Mouse (Mus musculus): ENCODE measurements at regions not wholly inside any gene's neighbourhood (a gene's known extent, or its start where the extent isn't known, plus 50 kb on each side); places are given as distances from the start of the nearest gene placed in this dataset.

DNA sequence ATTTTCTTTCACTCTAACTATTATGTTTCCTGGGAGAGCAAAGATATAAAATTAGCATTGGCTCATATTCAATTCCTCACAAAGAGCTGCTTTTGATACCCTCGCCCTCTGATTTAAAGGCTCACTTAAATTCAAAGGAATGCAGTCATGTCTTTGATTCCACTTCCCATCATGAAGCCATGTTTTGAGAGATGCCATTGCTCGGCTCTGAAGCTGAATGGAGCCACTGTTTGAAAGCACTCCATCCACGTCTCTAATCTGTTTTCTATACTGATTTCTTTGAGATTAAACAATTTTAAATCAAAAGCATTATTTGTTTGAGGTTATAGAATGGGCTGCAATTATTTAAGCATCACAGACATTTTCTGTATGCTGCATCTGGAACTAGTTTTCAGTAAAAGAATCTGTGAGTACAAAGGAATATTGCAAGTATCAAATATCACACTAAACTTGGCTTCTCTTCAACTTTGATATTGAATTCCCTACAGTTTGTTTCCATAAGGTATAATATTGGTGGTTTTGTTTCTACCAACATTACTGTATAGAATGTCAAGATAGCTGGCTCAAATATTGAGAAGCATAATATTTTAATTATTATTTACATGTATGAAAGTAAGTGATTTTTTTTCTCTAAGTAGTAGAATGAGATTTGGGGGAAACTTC is 126.4 kb downstream of the Rpl10l start:
- H3K27me3 ChIP-seq (replicated peaks; ENCODE audit: control insufficient read depth, insufficient read depth, low read length), result no peaks in the 10 kb centered on the region
- no peaks in the 10 kb centered on the region for H3K9me3 ChIP-seq (replicated peaks; ENCODE audit: control insufficient read depth, low read length)
- H3K4me1 ChIP-seq (ENCODE audit: control insufficient read depth, insufficient read depth, low read length), result no peaks in the 10 kb centered on the region
- 5% methylated on average over 3 of the region's 3 CpGs for WGBS
- H3K27ac ChIP-seq (ENCODE audit: low read depth, low read length), result no peak overlapping the region
- no peak overlapping the region; the same call in 1 of the 2 replicates for H3K4me2 ChIP-seq (ENCODE audit: low read length)
- DNase-seq (ENCODE audit: low spot score), result peak; percentile 75
- no peak overlapping the region for H3K4me3 ChIP-seq (ENCODE audit: low read depth, low read length)
- H3K36me3 ChIP-seq (ENCODE audit: control insufficient read depth, insufficient read depth, low read length), result no peaks in the 10 kb centered on the region
- no peak overlapping the region for H3K9ac ChIP-seq (ENCODE audit: low read length)
- ATAC-seq, result peak; percentile 77

DNA sequence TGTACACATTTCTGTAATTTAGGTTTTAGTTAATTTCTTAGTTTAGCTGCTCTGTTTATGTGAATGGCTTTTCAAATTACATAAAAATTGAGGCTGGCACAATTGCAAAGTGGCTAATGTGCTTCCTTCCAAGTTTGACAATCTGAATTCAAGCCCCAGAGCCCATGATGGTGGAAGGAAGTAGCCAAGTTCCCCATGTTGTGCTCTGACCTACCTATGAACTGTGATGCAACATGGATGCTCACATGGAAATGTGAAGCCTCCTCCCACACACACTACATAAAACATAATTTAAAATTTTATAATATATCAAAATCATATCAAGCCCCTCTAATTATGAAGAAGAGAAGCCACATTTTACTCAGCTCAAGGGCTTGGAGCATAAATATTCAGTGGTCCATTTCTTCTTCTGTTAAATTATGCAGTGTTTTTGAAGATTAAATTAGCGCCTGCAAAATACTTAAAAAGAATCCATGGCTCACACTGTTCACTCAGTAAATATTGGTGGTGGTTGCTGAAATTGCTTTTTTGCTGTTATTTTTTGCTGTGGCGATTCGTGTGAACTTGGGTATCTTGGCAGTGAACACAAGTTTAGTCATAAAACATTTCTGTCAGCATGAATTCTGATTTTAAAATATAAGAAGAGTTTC is 127.1 kb downstream of the Rpl10l start:
- ATAC-seq, result peak; percentile 54; the same call in 1 of the 2 replicates
- DNase-seq (ENCODE audit: low spot score), result peak; percentile 22
- no peaks in the 10 kb centered on the region for H3K4me1 ChIP-seq (ENCODE audit: control insufficient read depth, insufficient read depth, low read length)
- H3K4me2 ChIP-seq (ENCODE audit: low read length), result no peak overlapping the region; the same call in 1 of the 2 replicates
- 19% methylated on average over 3 of the region's 3 CpGs for WGBS
- H3K27ac ChIP-seq (ENCODE audit: low read depth, low read length), result no peak overlapping the region
- no peak overlapping the region for H3K4me3 ChIP-seq (ENCODE audit: low read depth, low read length)
- no peaks in the 10 kb centered on the region for H3K27me3 ChIP-seq (replicated peaks; ENCODE audit: control insufficient read depth, insufficient read depth, low read length)
- H3K36me3 ChIP-seq (ENCODE audit: control insufficient read depth, insufficient read depth, low read length), result no peaks in the 10 kb centered on the region
- H3K9ac ChIP-seq (ENCODE audit: low read length), result no peak overlapping the region
- no peaks in the 10 kb centered on the region for H3K9me3 ChIP-seq (replicated peaks; ENCODE audit: control insufficient read depth, low read length)

DNA sequence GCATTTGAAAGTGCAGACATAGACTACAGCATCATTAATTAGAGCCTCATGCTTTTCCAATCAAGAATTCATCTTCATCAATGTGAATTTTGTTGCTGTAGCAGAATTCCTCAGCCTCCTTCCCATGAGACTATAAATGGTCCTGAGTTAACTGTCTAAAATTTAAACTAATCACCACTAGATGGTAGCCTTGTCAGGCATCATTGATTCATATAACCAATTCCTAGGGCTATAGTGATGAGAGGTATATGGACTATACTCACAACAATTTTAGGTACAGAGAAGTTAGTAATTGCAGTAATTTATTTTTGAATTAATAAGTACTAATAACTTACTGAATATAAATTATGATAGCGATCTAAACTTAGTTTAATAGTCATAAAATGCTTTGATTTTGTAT is 153.3 kb downstream of the Rpl10l start:
- H3K36me3 ChIP-seq (ENCODE audit: control insufficient read depth, insufficient read depth, low read length), result no peaks in the 10 kb centered on the region
- WGBS, result 52% methylated on average over 1 of the region's 1 CpGs
- ATAC-seq, result no peak

DNA sequence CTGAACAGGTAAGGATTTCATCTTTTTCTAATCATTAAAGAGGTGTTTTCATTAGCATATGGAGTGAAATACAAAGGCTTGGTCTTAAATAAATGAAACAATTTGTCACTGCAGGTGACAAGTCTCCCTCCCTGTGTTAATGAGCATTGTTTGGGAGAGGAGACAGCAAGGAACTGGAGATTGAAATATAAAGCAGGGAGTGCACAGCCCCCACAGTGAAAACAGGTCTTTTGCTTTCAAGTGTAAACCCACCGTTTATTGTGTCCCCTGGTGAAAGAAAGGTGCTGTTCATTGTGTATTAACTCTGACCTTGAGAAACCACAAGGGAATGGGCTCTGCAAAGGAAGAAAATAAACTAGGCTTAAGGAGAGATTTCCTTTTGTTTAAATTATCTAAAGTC is 164.6 kb downstream of the Rpl10l start:
- H3K4me1 ChIP-seq (ENCODE audit: control insufficient read depth, insufficient read depth, low read length), result 0 out of 2 replicates have a peak, but pooled peaks cover 3% of the 10 kb centered on the region
- no peaks in the 10 kb centered on the region for H3K27me3 ChIP-seq (replicated peaks; ENCODE audit: control insufficient read depth, insufficient read depth, low read length)
- no peak overlapping the region for H3K4me2 ChIP-seq (ENCODE audit: low read length)
- DNase-seq (ENCODE audit: low spot score), result peak; percentile 2
- no peak for ATAC-seq
- no peaks in the 10 kb centered on the region for H3K36me3 ChIP-seq (ENCODE audit: control insufficient read depth, insufficient read depth, low read length)
- no peak overlapping the region for H3K4me3 ChIP-seq (ENCODE audit: low read depth, low read length)
- H3K9ac ChIP-seq (ENCODE audit: low read length), result no peak overlapping the region
- no peak overlapping the region for H3K27ac ChIP-seq (ENCODE audit: low read depth, low read length)
- H3K9me3 ChIP-seq (replicated peaks; ENCODE audit: control insufficient read depth, low read length), result no peaks in the 10 kb centered on the region
- WGBS, result 3% methylated on average over 1 of the region's 1 CpGs

More for the DNA sequence above, 153.3 kb downstream of the Rpl10l start:
- no peak overlapping the region for H3K9ac ChIP-seq (ENCODE audit: low read length)
- peak; percentile 71 for DNase-seq (ENCODE audit: low spot score)
- no peak overlapping the region for H3K4me2 ChIP-seq (ENCODE audit: low read length)
- no peaks in the 10 kb centered on the region for H3K9me3 ChIP-seq (replicated peaks; ENCODE audit: control insufficient read depth, low read length)
- H3K4me3 ChIP-seq (ENCODE audit: low read depth, low read length), result no peak overlapping the region
- no peak overlapping the region for H3K27ac ChIP-seq (ENCODE audit: low read depth, low read length)
- no peaks in the 10 kb centered on the region for H3K4me1 ChIP-seq (ENCODE audit: control insufficient read depth, insufficient read depth, low read length)
- no peaks in the 10 kb centered on the region for H3K27me3 ChIP-seq (replicated peaks; ENCODE audit: control insufficient read depth, insufficient read depth, low read length)

DNA sequence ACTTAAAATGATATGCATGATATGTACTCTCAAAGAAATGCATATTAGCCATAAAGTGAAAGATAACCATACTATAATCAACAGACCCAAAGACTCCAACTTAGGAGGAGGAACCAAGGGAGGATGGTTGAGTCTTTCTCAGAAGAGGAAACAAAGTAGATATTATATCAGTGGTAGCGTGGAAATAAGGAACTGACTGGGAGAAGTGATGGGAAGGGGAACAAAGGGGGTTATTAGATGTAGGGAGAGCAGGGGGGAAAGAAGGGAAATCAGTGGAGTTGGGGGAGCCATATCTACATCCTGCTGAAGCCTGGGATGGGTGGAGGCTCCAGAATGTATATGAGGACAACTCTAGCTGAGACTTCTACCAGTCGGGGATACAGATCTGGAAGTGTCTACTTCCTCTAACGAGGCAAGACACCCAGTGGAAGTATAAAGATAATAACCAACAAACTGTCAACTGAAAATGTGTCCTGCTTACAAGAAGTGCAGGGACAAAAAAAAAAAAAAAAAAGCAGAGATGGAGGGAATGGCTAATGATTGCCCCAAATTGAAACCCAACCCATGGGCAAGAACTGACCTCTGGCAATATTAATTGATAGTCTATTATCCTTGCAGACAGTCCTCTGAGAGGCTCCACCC is 193.3 kb downstream of the Rpl10l start:
- H3K4me2 ChIP-seq (ENCODE audit: low read length), result no peak overlapping the region
- H3K4me3 ChIP-seq (ENCODE audit: low read depth, low read length), result no peak overlapping the region
- no peak for DNase-seq (ENCODE audit: low spot score)
- ATAC-seq, result no peak
- no peaks in the 10 kb centered on the region for H3K9me3 ChIP-seq (replicated peaks; ENCODE audit: control insufficient read depth, low read length)
- 82% methylated on average over 3 of the region's 3 CpGs for WGBS
- H3K4me1 ChIP-seq (ENCODE audit: control insufficient read depth, insufficient read depth, low read length), result no peaks in the 10 kb centered on the region
- no peak overlapping the region for H3K27ac ChIP-seq (ENCODE audit: low read depth, low read length)
- H3K9ac ChIP-seq (ENCODE audit: low read length), result no peak overlapping the region
- H3K36me3 ChIP-seq (ENCODE audit: control insufficient read depth, insufficient read depth, low read length), result no peaks in the 10 kb centered on the region
- no peaks in the 10 kb centered on the region for H3K27me3 ChIP-seq (replicated peaks; ENCODE audit: control insufficient read depth, insufficient read depth, low read length)

DNA sequence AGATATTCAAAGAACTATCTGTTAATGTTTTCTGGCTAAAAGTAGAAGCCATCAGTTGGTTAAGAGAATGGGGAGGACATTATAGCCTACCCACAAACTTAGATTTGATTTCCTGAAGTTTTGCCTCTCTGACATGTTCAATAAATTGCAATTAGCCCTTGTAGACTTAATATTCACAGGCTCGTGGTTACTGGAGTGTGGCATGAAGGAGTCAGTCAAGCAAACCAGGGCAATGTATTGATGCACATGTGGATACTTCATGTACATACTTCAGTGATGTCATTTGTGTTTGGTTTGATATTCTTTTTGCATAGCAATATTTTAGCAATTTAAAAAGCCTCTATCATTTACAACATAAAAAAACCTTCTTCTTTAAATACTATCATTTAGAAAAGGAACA is 223.9 kb downstream of the Rpl10l start:
- ATAC-seq (no peak), DNase-seq (ENCODE audit: low spot score) (no peak)
- Histone ChIP-seq H3K4me1 (ENCODE audit: control insufficient read depth, insufficient read depth, low read length) (no peaks in the 10 kb centered on the region), H3K4me2 (ENCODE audit: low read length) (no peak overlapping the region), H3K4me3 (ENCODE audit: low read depth, low read length) (no peak overlapping the region), H3K9me3 (replicated peaks; ENCODE audit: control insufficient read depth, low read length) (no peaks in the 10 kb centered on the region), H3K36me3 (ENCODE audit: control insufficient read depth, insufficient read depth, low read length) (no peaks in the 10 kb centered on the region), H3K9ac (ENCODE audit: low read length) (no peak overlapping the region), H3K27ac (ENCODE audit: low read depth, low read length) (no peak overlapping the region), H3K27me3 (replicated peaks; ENCODE audit: control insufficient read depth, insufficient read depth, low read length) (no peaks in the 10 kb centered on the region)
- WGBS, result 64% methylated on average over 1 of the region's 1 CpGs

DNA sequence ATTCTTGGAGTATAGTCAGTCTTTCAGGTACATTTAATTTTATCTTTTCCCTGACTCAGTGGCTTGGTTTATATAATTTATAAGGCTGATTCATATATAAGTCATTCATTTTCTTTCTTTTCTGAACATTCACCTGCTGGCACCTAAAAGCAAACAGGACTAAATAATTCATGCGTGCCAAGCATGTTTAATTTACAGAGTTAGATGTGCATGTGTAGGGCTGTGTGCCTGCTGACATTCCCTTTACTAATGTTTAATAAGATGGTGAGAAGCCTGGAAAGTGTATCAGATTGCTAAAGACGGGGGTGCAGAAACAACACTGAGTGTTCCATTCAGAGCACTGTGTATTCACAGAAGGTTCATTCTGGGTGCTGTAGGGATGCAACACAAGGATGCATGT is 229.0 kb downstream of the Rpl10l start:
- H3K27ac ChIP-seq (ENCODE audit: low read depth, low read length), result no peak overlapping the region
- no peak for ATAC-seq
- H3K36me3 ChIP-seq (ENCODE audit: control insufficient read depth, insufficient read depth, low read length), result no peaks in the 10 kb centered on the region
- H3K4me3 ChIP-seq (ENCODE audit: low read depth, low read length), result no peak overlapping the region
- no peaks in the 10 kb centered on the region for H3K27me3 ChIP-seq (replicated peaks; ENCODE audit: control insufficient read depth, insufficient read depth, low read length)
- no peak for DNase-seq (ENCODE audit: low spot score)
- 70% methylated on average over 2 of the region's 2 CpGs for WGBS
- H3K9me3 ChIP-seq (replicated peaks; ENCODE audit: control insufficient read depth, low read length), result no peaks in the 10 kb centered on the region
- no peak overlapping the region for H3K4me2 ChIP-seq (ENCODE audit: low read length)
- H3K9ac ChIP-seq (ENCODE audit: low read length), result no peak overlapping the region
- H3K4me1 ChIP-seq (ENCODE audit: control insufficient read depth, insufficient read depth, low read length), result no peaks in the 10 kb centered on the region

DNA sequence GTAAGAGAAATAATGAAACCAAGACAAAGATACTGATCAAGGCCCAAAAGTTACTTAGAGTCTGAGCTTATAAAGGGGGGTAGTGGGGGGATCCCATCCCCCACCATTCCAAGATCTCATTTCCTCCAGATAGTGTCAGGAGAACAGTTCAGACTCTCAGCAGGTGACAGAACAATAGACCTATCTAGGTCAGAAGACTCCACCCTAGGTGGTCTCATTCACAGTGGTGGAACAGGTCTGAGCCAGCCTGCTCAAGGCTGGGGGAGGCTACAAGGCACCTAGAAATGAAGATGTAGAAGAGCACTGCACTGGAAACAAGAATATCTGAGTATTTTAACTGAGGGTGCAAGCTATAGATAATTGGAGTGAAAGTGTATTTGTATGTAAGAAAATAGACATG is 235.3 kb downstream of the Rpl10l start:
- H3K27ac ChIP-seq (ENCODE audit: low read depth, low read length), result no peak overlapping the region
- H3K9ac ChIP-seq (ENCODE audit: low read length), result no peak overlapping the region
- no peaks in the 10 kb centered on the region for H3K27me3 ChIP-seq (replicated peaks; ENCODE audit: control insufficient read depth, insufficient read depth, low read length)
- no peaks in the 10 kb centered on the region for H3K9me3 ChIP-seq (replicated peaks; ENCODE audit: control insufficient read depth, low read length)
- ATAC-seq (no peak), DNase-seq (ENCODE audit: low spot score) (no peak)
- H3K4me3 ChIP-seq (ENCODE audit: low read depth, low read length), result no peak overlapping the region
- H3K36me3 ChIP-seq (ENCODE audit: control insufficient read depth, insufficient read depth, low read length), result no peaks in the 10 kb centered on the region
- H3K4me1 ChIP-seq (ENCODE audit: control insufficient read depth, insufficient read depth, low read length), result no peaks in the 10 kb centered on the region
- H3K4me2 ChIP-seq (ENCODE audit: low read length), result no peak overlapping the region

DNA sequence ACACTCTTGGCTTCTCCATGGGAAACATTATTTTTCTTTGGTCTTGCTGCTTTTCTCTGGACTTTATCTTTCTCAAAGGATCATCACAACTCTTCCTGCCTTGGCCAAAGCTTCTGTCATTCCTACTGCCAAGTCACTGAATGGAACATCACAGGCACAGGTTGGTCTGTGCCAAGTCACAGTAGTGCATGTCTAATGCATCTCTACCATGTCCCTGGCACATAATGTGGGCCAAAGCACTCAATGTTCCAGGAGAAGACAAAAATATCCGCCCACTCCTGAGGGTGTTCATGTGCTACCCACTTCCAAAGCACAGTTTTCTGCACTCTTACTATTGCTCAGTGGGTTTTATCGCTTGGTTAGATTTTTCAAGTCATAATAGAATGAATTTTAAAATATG is 247.9 kb downstream of the Rpl10l start:
- DNase-seq (ENCODE audit: low spot score) (no peak), ATAC-seq (no peak)
- H3K4me2 ChIP-seq (ENCODE audit: low read length), result no peak overlapping the region
- 91% methylated on average over 2 of the region's 2 CpGs for WGBS
- H3K9ac ChIP-seq (ENCODE audit: low read length), result no peak overlapping the region
- H3K4me1 ChIP-seq (ENCODE audit: control insufficient read depth, insufficient read depth, low read length), result no peaks in the 10 kb centered on the region
- H3K27me3 ChIP-seq (replicated peaks; ENCODE audit: control insufficient read depth, insufficient read depth, low read length), result no peaks in the 10 kb centered on the region
- H3K36me3 ChIP-seq (ENCODE audit: control insufficient read depth, insufficient read depth, low read length), result no peaks in the 10 kb centered on the region
- no peak overlapping the region for H3K27ac ChIP-seq (ENCODE audit: low read depth, low read length)
- H3K4me3 ChIP-seq (ENCODE audit: low read depth, low read length), result no peak overlapping the region
- H3K9me3 ChIP-seq (replicated peaks; ENCODE audit: control insufficient read depth, low read length), result no peaks in the 10 kb centered on the region
